Mouse (Mus musculus): ENCODE results near the gene Gm42791.

- TF ChIP-seq CTCF (IDR thresholded peaks at IDR 0.05; ENCODE audit: low read depth, low read length) (no peak), POLR2A (IDR thresholded peaks at IDR 0.05; ENCODE audit: borderline replicate concordance, low read depth, low read length) (no peak)
These were observed 55.0 kb downstream of the Gm42791 start for GRCm38 (mm10) chr5:148939948-148940382.
